Mouse (Mus musculus): ENCODE data around the gene Bbx. TPM values are rescaled to one million over a fixed set of nuclear protein-coding genes. Genes with fewer than 3 reads are reported as not detected.

Gene Bbx
- polyA plus RNA-seq, 1 experiment from 2014 or later = 28.5 TPM

Other genes starting within 250 kb of the Bbx start
- gene Ccdc54, start 158.8 kb upstream of the Bbx start, polyA plus RNA-seq (2014; fragmentation: Nextera tagmentation; extraction: Ambion mirVana) = not detected in 2 replicates